Mouse (Mus musculus): Measurements from ENCODE around the gene Scp2. TPM values are rescaled to one million over a fixed set of nuclear protein-coding genes. Genes with fewer than 3 reads are reported as not detected.

The Scp2 gene
- total and polyA plus RNA-seq, 2 experiments, result 1,138 to 3,000 TPM

GRCm38 (mm10) chr4:108018961-108019921 is 125.6 kb downstream of the Scp2 start:
- no peak overlapping the region for H3K9ac ChIP-seq (ENCODE audit: low read depth, low read length)
- no peaks in the 10 kb centered on the region for H3K36me3 ChIP-seq (ENCODE audit: control insufficient read depth, insufficient read depth, low read length)
- no peak overlapping the region for H3K4me3 ChIP-seq (ENCODE audit: insufficient read depth, low read depth, low read length)
- no peaks in the 10 kb centered on the region for H3K27me3 ChIP-seq (ENCODE audit: control insufficient read depth, insufficient read depth, low read length)
- H3K4me1 ChIP-seq (ENCODE audit: control insufficient read depth, insufficient read depth, low read length), result peaks cover 11% of the 10 kb centered on the region
- no peaks in the 10 kb centered on the region for H3K79me2 ChIP-seq (ENCODE audit: control insufficient read depth, insufficient read depth, low read length)
- whole genome bisulfite sequencing, result 65% methylated on average over 14 of the region's 14 CpGs
- DNase-seq (ENCODE audit: extremely low read depth, low read depth, low spot score), result no peak
- no peak for TF ChIP-seq CTCF (IDR thresholded peaks at IDR 0.05; ENCODE audit: low read depth, low read length)
- no peak for TF ChIP-seq POLR2A (IDR thresholded peaks at IDR 0.05; ENCODE audit: extremely low read depth, insufficient read depth, low read length)
- no peak overlapping the region for H3K27ac ChIP-seq (replicated peaks; ENCODE audit: insufficient read depth, low read depth, low read length)

DNA sequence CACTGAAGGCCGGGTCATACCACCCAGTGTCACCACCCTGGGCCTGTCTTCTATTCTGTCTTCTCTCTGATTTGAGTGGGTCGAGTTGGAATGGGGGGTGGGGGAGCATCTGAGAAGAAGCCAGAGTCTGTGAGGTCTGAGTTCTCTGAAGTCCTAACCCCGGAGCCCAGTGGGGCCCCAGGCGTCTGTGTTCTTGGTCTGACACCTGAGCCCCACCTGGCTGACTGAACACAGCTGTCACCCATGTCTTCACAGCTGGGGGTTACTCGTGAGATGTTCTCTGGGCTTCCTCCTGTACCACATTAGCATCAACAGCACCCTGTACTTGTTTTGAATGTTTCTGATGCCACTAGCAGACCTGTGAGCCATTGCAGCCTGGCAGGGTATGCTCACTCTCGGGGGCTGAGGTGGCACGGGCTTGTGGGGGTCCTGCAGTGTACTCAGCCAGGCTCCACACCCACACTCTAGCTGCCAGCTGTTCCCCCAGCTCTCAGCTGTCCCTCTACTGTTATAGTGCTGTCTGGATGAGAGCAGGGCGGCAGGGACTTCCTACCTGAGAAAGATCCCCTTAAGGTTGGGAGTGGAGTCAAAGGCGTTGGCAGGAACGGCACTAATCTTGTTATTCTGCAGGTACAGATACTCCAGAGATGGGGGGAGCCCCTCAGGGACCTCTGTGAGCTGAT is 126.4 kb downstream of the Scp2 start:
- Histone ChIP-seq H3K4me1 (ENCODE audit: control insufficient read depth, insufficient read depth, low read length) (peaks cover 4% of the 10 kb centered on the region; the same call in 1 of the 2 replicates), H3K4me3 (ENCODE audit: insufficient read depth, low read depth, low read length) (no peak overlapping the region), H3K9ac (ENCODE audit: low read depth, low read length) (no peak overlapping the region), H3K36me3 (ENCODE audit: control insufficient read depth, insufficient read depth, low read length) (no peaks in the 10 kb centered on the region), H3K79me2 (ENCODE audit: control insufficient read depth, insufficient read depth, low read length) (no peaks in the 10 kb centered on the region), H3K27ac (replicated peaks; ENCODE audit: insufficient read depth, low read depth, low read length) (no peak overlapping the region), H3K27me3 (ENCODE audit: control insufficient read depth, insufficient read depth, low read length) (no peaks in the 10 kb centered on the region)
- no peak for DNase-seq (ENCODE audit: extremely low read depth, low read depth, low spot score)
- TF ChIP-seq CTCF (IDR thresholded peaks at IDR 0.05; ENCODE audit: low read depth, low read length) (no peak), POLR2A (IDR thresholded peaks at IDR 0.05; ENCODE audit: extremely low read depth, insufficient read depth, low read length) (no peak)
- 79% methylated on average over 10 of the region's 10 CpGs for WGBS

- no peak for DNase-seq (ENCODE audit: extremely low read depth, low read depth, low spot score)
- TF ChIP-seq POLR2A (IDR thresholded peaks at IDR 0.05; ENCODE audit: extremely low read depth, insufficient read depth, low read length), result no peak
- TF ChIP-seq CTCF (IDR thresholded peaks at IDR 0.05; ENCODE audit: low read depth, low read length), result no peak
- Histone ChIP-seq H3K36me3 (ENCODE audit: control insufficient read depth, insufficient read depth, low read length) (no peaks in the 10 kb centered on the region), H3K27me3 (ENCODE audit: control insufficient read depth, insufficient read depth, low read length) (no peaks in the 10 kb centered on the region), H3K4me3 (ENCODE audit: insufficient read depth, low read depth, low read length) (no peak overlapping the region), H3K9ac (ENCODE audit: low read depth, low read length) (no peak overlapping the region), H3K4me1 (ENCODE audit: control insufficient read depth, insufficient read depth, low read length) (peaks cover 2% of the 10 kb centered on the region; the same call in 1 of the 2 replicates), H3K27ac (replicated peaks; ENCODE audit: insufficient read depth, low read depth, low read length) (no peak overlapping the region), H3K79me2 (ENCODE audit: control insufficient read depth, insufficient read depth, low read length) (no peaks in the 10 kb centered on the region)
- whole genome bisulfite sequencing, result 86% methylated on average over 7 of the region's 7 CpGs
Measured at GRCm38 (mm10) chr4:108017839-108018238, 127.0 kb downstream of the Scp2 start.

- no peaks in the 10 kb centered on the region for H3K27me3 ChIP-seq (ENCODE audit: control insufficient read depth, insufficient read depth, low read length)
- H3K4me1 ChIP-seq (ENCODE audit: control insufficient read depth, insufficient read depth, low read length), result peaks cover 2% of the 10 kb centered on the region; the same call in 1 of the 2 replicates
- H3K36me3 ChIP-seq (ENCODE audit: control insufficient read depth, insufficient read depth, low read length), result no peaks in the 10 kb centered on the region
- no peak for DNase-seq (ENCODE audit: extremely low read depth, low read depth, low spot score)
- H3K27ac ChIP-seq (replicated peaks; ENCODE audit: insufficient read depth, low read depth, low read length), result no peak overlapping the region
- no peak for TF ChIP-seq CTCF (IDR thresholded peaks at IDR 0.05; ENCODE audit: low read depth, low read length)
- TF ChIP-seq POLR2A (IDR thresholded peaks at IDR 0.05; ENCODE audit: extremely low read depth, insufficient read depth, low read length), result no peak
- H3K79me2 ChIP-seq (ENCODE audit: control insufficient read depth, insufficient read depth, low read length), result no peaks in the 10 kb centered on the region
- no peak overlapping the region for H3K9ac ChIP-seq (ENCODE audit: low read depth, low read length)
- 80% methylated on average over 3 of the region's 3 CpGs for WGBS
- no peak overlapping the region for H3K4me3 ChIP-seq (ENCODE audit: insufficient read depth, low read depth, low read length)
Measured at GRCm38 (mm10) chr4:108016321-108016720, 128.5 kb downstream of the Scp2 start.

DNA sequence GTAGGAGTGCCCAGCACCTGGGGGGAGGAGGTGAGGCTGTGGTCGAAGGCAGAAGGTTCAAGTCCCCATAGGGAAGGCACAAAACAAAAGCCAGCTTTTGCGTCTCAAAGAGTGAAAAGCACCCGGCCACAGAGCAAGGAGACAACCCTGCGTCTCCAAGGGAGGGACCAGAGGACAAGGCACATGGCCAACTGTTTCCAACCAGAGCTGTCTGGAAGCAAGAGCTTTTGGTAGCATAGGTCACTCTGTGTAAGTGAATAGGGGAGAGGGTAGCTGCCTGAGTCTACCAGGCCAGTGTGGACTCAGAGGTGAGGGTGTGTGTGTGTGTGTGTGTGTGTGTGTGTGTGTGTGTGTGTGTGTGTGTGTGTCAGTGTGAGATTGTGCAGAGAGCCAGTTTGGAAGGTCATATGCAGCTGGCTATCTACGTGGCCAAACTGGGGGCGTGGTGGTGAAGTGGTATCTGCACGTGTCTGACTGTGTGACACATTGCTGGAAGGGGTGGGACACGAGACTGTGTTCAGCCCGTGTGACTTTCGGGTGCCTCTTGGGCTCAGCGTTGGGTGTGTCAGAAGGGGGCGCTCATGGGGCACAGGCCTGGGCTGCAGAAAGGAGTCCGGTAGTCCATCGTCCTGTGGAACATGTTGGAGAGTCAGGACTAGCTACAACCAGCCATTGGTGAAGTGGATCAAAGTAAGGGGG is 129.6 kb downstream of the Scp2 start:
- DNase-seq (ENCODE audit: extremely low read depth, low read depth, low spot score), result peak; percentile 69
- Histone ChIP-seq H3K4me3 (ENCODE audit: insufficient read depth, low read depth, low read length) (no peak overlapping the region), H3K27ac (replicated peaks; ENCODE audit: insufficient read depth, low read depth, low read length) (no peak overlapping the region), H3K27me3 (ENCODE audit: control insufficient read depth, insufficient read depth, low read length) (no peaks in the 10 kb centered on the region), H3K4me1 (ENCODE audit: control insufficient read depth, insufficient read depth, low read length) (peaks cover 2% of the 10 kb centered on the region; the same call in 1 of the 2 replicates), H3K79me2 (ENCODE audit: control insufficient read depth, insufficient read depth, low read length) (no peaks in the 10 kb centered on the region), H3K36me3 (ENCODE audit: control insufficient read depth, insufficient read depth, low read length) (no peaks in the 10 kb centered on the region), H3K9ac (ENCODE audit: low read depth, low read length) (no peak overlapping the region)
- WGBS, result 54% methylated on average over 14 of the region's 14 CpGs
- TF ChIP-seq CTCF (IDR thresholded peaks at IDR 0.05; ENCODE audit: low read depth, low read length) (peak; percentile 75), POLR2A (IDR thresholded peaks at IDR 0.05; ENCODE audit: extremely low read depth, insufficient read depth, low read length) (no peak)
